Mouse (Mus musculus): Measurements from ENCODE around the gene Nat10.

DNA sequence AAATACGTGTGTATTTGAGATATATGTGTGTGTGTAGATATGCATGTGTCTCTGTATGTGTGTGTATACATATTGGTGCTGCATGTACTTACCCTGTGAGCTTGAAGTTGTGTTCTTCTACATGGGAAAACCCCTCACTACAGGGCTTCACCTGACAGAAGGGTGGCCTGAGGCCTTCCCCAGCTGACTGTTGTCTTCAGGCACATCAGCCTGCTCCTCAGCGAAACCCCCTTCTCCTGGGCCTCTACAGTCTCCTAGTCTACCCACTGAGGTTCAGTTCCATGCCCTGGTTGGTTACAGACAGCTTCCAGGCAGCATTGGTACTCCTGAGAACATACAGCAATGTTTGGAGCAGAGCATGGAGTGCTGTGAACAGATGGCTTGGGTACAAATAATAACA lies 76.6 kb downstream of the Nat10 start:
- TF ChIP-seq CTCF (IDR thresholded peaks at IDR 0.05; ENCODE audit: extremely low read depth, insufficient read depth, insufficient read length, insufficient replicate concordance) = no peak
- no peak for TF ChIP-seq POLR2A (IDR thresholded peaks at IDR 0.05; ENCODE audit: low read depth, low read length)

Measured in spleen, adult 2 months (tissue).